Mouse (Mus musculus) left cerebral cortex, postnatal 25 days (tissue): Measurements from ENCODE around the gene Eml4. TPM values are rescaled to one million over a fixed set of nuclear protein-coding genes. Genes with fewer than 3 reads are reported as not detected.

Source experiments
- DNase-seq, 2 experiments: peaks; one replicate each; pipeline ENCODE4 v3.0.0; 2022; ENCODE audit warnings: low spot score in 2 of 2, mixed read lengths in 1 of 2
- intact Hi-C: fragments of 180-260 bp; cut with DNase I; formaldehyde crosslinking; loops from one replicate; pipeline ENCODE4 v1.15.1; 2025
- total RNA-seq, 2 experiments: library from RNA; stranded (reverse); gene quantifications; 2 replicates each; pipeline ENCODE4 v1.2.3; 2021

Gene Eml4
- total RNA-seq, 2 experiments from 2014 or later = 24.1 to 25.1 TPM

- no peak for DNase-seq
- intact Hi-C loops = no loop called here
These were observed 11.2 kb upstream of the Eml4 start for GRCm38 (mm10) chr17:83339368-83340085.

DNA sequence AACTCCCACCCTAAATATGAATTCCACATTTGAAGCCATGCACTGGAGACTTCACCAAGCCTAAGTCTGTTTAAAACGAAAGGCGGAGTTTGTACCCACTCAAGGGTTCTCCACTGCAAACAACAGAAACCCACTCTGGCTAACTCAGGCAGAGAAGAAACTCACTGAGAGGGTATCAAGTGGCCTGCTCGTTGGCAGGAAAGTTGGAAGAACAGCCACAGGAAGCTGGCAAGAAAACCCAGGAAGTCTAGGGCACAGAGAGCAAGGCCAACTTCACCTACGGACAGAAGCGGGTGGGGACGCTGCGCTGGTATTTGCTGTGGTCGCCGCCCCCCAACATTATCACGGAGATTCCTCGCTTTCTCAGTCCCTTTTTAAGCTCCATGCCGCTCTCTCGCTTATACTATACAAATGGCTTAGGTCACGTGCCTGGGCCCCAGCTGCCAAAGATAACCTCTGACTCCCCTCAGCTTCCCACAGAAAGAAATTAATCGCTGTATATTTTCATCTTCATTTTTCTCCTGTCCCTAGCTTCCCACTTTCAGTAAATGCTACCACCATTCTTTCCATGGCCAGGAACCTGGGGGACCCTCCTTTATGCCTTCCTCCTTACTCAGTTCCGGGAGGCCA is 9.7 kb upstream of the Eml4 start:
- intact Hi-C loops = no loop called here
- DNase-seq = no peak

- intact Hi-C loops = no loop called here
- no peak for DNase-seq
These were observed 6.5 kb upstream of the Eml4 start for GRCm38 (mm10) chr17:83344226-83344625.

GRCm38 (mm10) chr17:83348056-83348822 is 2.5 kb upstream of the Eml4 start:
- DNase-seq = no peak
- intact Hi-C loops = no loop called here

DNA sequence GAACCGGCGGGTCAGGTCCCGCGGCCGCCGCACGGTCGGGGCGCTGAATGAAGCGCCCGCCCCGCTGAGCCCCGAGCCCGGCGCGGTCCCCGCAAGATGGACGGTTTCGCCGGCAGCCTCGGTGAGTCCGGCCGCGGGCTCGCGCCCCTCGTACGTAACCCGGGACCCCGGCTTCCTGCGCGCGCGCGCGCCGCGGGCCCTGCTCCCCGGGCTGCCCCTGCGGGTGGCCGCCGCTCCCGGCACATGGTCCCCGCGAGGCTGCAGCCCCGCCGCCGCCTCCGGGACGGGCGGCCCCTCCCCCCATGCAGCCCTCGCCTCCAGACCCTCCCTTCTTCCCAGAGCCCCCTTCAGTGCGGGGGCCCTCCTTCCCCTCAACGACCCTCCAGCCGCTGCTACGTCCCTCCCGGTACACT is 394 bp downstream of the Eml4 start:
- no peak for DNase-seq
- intact Hi-C loops = loop anchor here (2.0 to 5.0 kb wide), 2 partner anchors 74 to 161 kb away; no protein-coding TSS in a partner anchor

- DNase-seq = peak; percentile 16 to 26
- intact Hi-C loops = loop anchor here (2.0 to 5.0 kb wide), 2 partner anchors 75 to 160 kb away; no protein-coding TSS in a partner anchor
These were observed 1.1 kb downstream of the Eml4 start for GRCm38 (mm10) chr17:83351601-83352413.

DNA sequence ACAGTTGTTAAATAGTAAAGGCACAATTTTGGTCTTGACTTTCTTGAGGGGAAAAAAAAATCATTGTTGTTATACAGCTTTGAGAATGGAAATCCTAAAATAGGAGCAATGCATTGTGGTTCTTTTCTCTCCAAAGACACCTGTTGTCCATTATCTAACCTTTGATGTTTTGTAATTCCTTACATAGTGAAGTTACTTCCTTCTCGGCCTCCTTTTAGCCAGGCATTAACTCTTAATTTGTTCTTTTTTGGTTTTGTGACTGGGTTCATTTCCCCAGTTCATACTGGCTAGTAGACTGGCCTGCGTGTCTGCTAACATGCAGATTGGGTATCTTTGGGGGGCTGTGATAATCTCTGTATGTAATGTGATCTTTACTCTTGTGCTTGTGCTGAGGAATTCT is 1.7 kb downstream of the Eml4 start:
- intact Hi-C loops = loop anchor here (5.0 kb wide), 1 partner anchor 160 kb away; no protein-coding TSS in a partner anchor
- no peak for DNase-seq

GRCm38 (mm10) chr17:83353011-83353410 is 2.3 kb downstream of the Eml4 start:
- no peak for DNase-seq
- intact Hi-C loops = loop anchor here (5.0 kb wide), 1 partner anchor 159 kb away; no protein-coding TSS in a partner anchor

- DNase-seq = no peak
- intact Hi-C loops = loop anchor here (5.0 kb wide), 1 partner anchor 159 kb away; no protein-coding TSS in a partner anchor
These were observed 2.7 kb downstream of the Eml4 start for GRCm38 (mm10) chr17:83353460-83353859.

GRCm38 (mm10) chr17:83355481-83355880 is 4.8 kb downstream of the Eml4 start:
- no peak for DNase-seq

GRCm38 (mm10) chr17:83359934-83360333 is 9.2 kb downstream of the Eml4 start:
- intact Hi-C loops = loop anchor here (5.0 kb wide), 1 partner anchor 92 kb away; no protein-coding TSS in a partner anchor

More at GRCm38 (mm10) chr17:83355481-83355880, 4.8 kb downstream of the Eml4 start:
- intact Hi-C loops = loop anchor here (5.0 kb wide), 1 partner anchor 97 kb away; no protein-coding TSS in a partner anchor

GRCm38 (mm10) chr17:83360796-83361566 is 10.2 kb downstream of the Eml4 start:
- DNase-seq = no peak
- intact Hi-C loops = no loop called here

More at GRCm38 (mm10) chr17:83359934-83360333, 9.2 kb downstream of the Eml4 start:
- DNase-seq = no peak

DNA sequence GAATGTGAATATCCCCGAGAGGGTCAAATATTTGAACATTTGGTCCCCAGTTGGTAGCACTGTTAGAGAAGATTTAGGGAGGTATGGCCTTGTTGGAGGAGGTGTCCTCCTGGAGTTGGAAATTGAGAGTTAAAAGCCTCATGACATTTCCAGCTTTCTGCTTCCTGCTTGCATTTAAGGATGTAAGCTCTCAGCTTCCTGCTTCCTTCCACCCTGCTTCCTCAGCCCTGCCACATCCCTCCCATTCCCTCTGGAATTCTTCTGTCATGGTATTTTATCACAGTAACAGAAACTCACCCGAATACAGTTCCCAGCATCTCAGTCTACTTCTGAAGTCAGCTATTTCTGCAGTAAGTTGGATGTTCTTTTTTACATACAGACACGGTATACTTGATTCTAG is 12.3 kb downstream of the Eml4 start:
- intact Hi-C loops = no loop called here
- DNase-seq = no peak

DNA sequence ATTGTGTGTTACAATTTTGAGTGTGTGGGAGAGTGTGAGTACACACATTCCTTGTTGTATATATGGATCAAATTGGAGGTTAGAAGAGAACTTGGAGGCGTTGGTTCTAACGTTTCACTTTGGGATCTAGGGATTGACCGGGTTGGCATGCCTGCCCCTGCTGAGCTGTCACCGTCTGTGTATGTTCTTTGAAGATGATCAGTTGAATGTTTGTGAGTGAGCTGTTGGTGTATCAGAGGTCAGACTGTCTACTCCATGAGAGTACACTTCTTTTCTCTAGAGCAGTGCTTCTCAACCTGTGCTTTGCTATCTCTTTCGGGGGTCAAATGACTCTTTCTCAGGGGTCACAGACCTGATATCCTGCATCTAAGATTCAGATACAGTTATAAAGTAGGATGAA is 13.6 kb downstream of the Eml4 start:
- intact Hi-C loops = no loop called here
- no peak for DNase-seq

- intact Hi-C loops = no loop called here
These were observed 14.4 kb downstream of the Eml4 start for GRCm38 (mm10) chr17:83365130-83365529.

GRCm38 (mm10) chr17:83365614-83366355 is 15.1 kb downstream of the Eml4 start:
- intact Hi-C loops = no loop called here
- no peak for DNase-seq

More at GRCm38 (mm10) chr17:83365130-83365529, 14.4 kb downstream of the Eml4 start:
- DNase-seq = no peak

- no peak for DNase-seq
- intact Hi-C loops = no loop called here
These were observed 16.7 kb downstream of the Eml4 start for GRCm38 (mm10) chr17:83367387-83367786.

DNA sequence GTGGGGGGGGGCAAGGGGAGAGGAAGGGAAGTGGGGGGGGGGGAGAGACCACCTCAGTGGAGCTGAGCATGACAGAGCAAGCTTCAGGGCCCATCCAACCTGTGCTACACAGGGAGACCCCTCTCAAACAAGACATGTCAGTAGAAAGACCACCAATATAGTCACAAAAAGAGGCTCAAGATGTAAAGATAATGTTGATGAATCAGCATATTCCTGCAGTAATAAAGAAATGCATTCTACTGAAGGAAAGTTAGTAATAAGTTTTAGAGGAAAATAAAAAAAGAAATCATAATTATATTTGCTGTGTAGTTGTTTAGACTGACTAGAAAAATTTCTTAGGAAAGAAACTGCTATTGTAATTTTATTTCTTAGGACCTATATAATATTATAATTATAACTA is 23.4 kb downstream of the Eml4 start:
- DNase-seq = no peak
- intact Hi-C loops = no loop called here
